Mouse (Mus musculus) bone marrow, adult 2 months (tissue): ENCODE results near the gene Tenm4.

Experiments
- CTCF ChIP-seq: fragments of 200-500 bp; IDR thresholded peaks from 2 replicates; pipeline ENCODE4 v1.5.1; 2011; ENCODE audit warnings: low read length, control low read depth; ENCODE audit not compliant: control insufficient read depth, insufficient read depth
- POLR2A ChIP-seq: fragments of 200-500 bp; IDR thresholded peaks from 2 replicates; pipeline ENCODE4 v1.6.1; 2011; ENCODE audit warnings: low read depth, mild to moderate bottlenecking, control low read depth, low read length, borderline replicate concordance; ENCODE audit not compliant: control insufficient read depth

DNA sequence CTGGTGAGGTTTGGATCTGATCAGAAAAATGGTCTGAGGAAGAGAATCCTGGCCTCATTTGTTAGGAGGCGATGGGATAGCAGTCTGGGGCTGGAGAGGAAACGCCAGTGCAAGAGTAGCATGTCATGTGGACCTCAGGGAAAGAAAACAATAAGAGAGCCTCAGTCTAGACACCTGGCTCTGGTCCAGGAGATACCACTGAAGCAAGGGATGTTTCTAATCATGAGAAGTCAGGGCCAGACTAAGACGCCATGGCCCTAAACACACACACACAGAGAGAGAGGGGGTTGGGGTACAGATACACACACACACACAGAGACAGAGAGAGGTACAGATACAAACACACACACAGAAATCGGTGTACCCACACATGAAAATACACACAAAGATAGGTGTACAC lies 689.6 kb downstream of the Tenm4 start:
- no peak for TF ChIP-seq CTCF
- no peak for TF ChIP-seq POLR2A
